Comparison of ENCODE assay signal across 28 mouse cellular contexts in genomic region chr1:61387587-61387986, GRCm38 (mm10).
DNase-seq lines count a peak whose midpoint lies in the region; ATAC-seq and TF ChIP-seq lines count a peak whose summit lies in the region.
"Had no signal": no experiment of that assay in that cellular context is flagged by ENCODE, and none has a peak within 500 bp of the region (broad histone marks: within the 10 kb centered on the region; RNA-seq: fewer than 3 reads in every experiment).

No protein-coding gene starts in this region.

- no peak for ATAC-seq in intestine, embryonic 14.5 days (replicated peaks; ENCODE audit: low FRiP score, low TSS enrichment, low read depth)
- ATAC-seq in intestine, embryonic 16.5 days = no peak
- no peak for ATAC-seq in lung, embryonic 16.5 days (ENCODE audit: low read depth)
- no peak for ATAC-seq in lung, postnatal 0 days
- ATAC-seq in stomach, postnatal 0 days (ENCODE audit: low FRiP score, low TSS enrichment) = no peak
- ATAC-seq: forebrain, embryonic 15.5 days; hindbrain, embryonic 16.5 days; Patski had no signal

- no peak overlapping the region for H3K4me3 ChIP-seq in intestine, embryonic 14.5 days (ENCODE audit: low read depth, low read length)
- H3K4me3 ChIP-seq in intestine, embryonic 16.5 days (ENCODE audit: low read length) = no peak overlapping the region
- no peak overlapping the region for H3K4me3 ChIP-seq in lung, embryonic 16.5 days (ENCODE audit: low read length)
- H3K4me3 ChIP-seq in lung, postnatal 0 days (ENCODE audit: low read depth, low read length) = no peak overlapping the region
- H3K4me3 ChIP-seq in stomach, postnatal 0 days (ENCODE audit: low read depth, low read length) = no peak overlapping the region
- H3K4me3 ChIP-seq: erythroblast, embryonic 14.5 days; forebrain, embryonic 12.5 days; forebrain, embryonic 15.5 days; heart, adult 2 months; heart, embryonic 10.5 days; heart, embryonic 13.5 days; hindbrain, embryonic 10.5 days; hindbrain, embryonic 13.5 days had no signal

- WGBS in intestine, embryonic 14.5 days = 33% methylated on average over 4 of the region's 4 CpGs
- 29% methylated on average over 4 of the region's 4 CpGs for WGBS in intestine, embryonic 16.5 days
- 37% methylated on average over 4 of the region's 4 CpGs for WGBS in lung, embryonic 16.5 days
- WGBS in lung, postnatal 0 days = 33% methylated on average over 4 of the region's 4 CpGs
- 30% methylated on average over 4 of the region's 4 CpGs for WGBS in stomach, postnatal 0 days

- DNase-seq in intestine, embryonic 14.5 days (ENCODE audit: low spot score) = no peak
- DNase-seq in lung, postnatal 0 days (ENCODE audit: low spot score) = no peak
- no peak for DNase-seq in stomach, postnatal 0 days (ENCODE audit: low spot score)
- no peak for DNase-seq in heart, postnatal 4 days
- DNase-seq: adrenal gland, postnatal 10 days; adrenal gland, postnatal 36 days; B cell, adult 2 months; cerebellum, adult 11 months; cerebellum, adult 2 months; cerebellum, adult 9-11 months; cerebellum, postnatal 25 days; embryo, embryonic 11 days; gastrocnemius, postnatal 36 days; heart, adult 2 months; kidney, adult 18-20 months had no signal

- H3K36me3 ChIP-seq in intestine, embryonic 14.5 days (ENCODE audit: control insufficient read depth, insufficient read depth, low read length) = no peaks in the 10 kb centered on the region
- H3K36me3 ChIP-seq in intestine, embryonic 16.5 days (ENCODE audit: control insufficient read depth, insufficient read depth, low read length) = no peaks in the 10 kb centered on the region
- no peaks in the 10 kb centered on the region for H3K36me3 ChIP-seq in lung, embryonic 16.5 days (ENCODE audit: control insufficient read depth, insufficient read depth, low read length)
- no peaks in the 10 kb centered on the region for H3K36me3 ChIP-seq in lung, postnatal 0 days (ENCODE audit: insufficient read depth, low read length)
- no peaks in the 10 kb centered on the region for H3K36me3 ChIP-seq in stomach, postnatal 0 days (ENCODE audit: control insufficient read depth, insufficient read depth, low read length)
- H3K36me3 ChIP-seq: forebrain, embryonic 12.5 days; forebrain, embryonic 15.5 days; G1E; heart, embryonic 10.5 days; heart, embryonic 13.5 days; hindbrain, embryonic 10.5 days; hindbrain, embryonic 13.5 days had no signal

- H3K9ac ChIP-seq in intestine, embryonic 14.5 days (ENCODE audit: low read length) = no peak overlapping the region
- H3K9ac ChIP-seq in intestine, embryonic 16.5 days (ENCODE audit: low read depth, low read length) = no peak overlapping the region
- no peak overlapping the region for H3K9ac ChIP-seq in lung, embryonic 16.5 days (ENCODE audit: low read length)
- H3K9ac ChIP-seq in lung, postnatal 0 days (replicated peaks; ENCODE audit: low read depth) = no peak overlapping the region
- no peak overlapping the region for H3K9ac ChIP-seq in stomach, postnatal 0 days (ENCODE audit: low read length)
- H3K9ac ChIP-seq: forebrain, embryonic 12.5 days; forebrain, embryonic 15.5 days; heart, embryonic 13.5 days; hindbrain, embryonic 13.5 days had no signal

- no peaks in the 10 kb centered on the region for H3K27me3 ChIP-seq in intestine, embryonic 14.5 days (replicated peaks; ENCODE audit: control insufficient read depth, insufficient read depth, low read length)
- H3K27me3 ChIP-seq in intestine, embryonic 16.5 days (replicated peaks; ENCODE audit: control insufficient read depth, insufficient read depth, low read length) = no peaks in the 10 kb centered on the region
- H3K27me3 ChIP-seq in lung, embryonic 16.5 days (ENCODE audit: control insufficient read depth, insufficient read depth, low read depth, low read length) = no peaks in the 10 kb centered on the region
- no peaks in the 10 kb centered on the region for H3K27me3 ChIP-seq in lung, postnatal 0 days (replicated peaks; ENCODE audit: insufficient read depth, low read length)
- no peaks in the 10 kb centered on the region for H3K27me3 ChIP-seq in stomach, postnatal 0 days (ENCODE audit: control insufficient read depth, insufficient read depth, low read length)
- H3K27me3 ChIP-seq: CH12.LX; forebrain, embryonic 12.5 days; forebrain, embryonic 15.5 days; heart, embryonic 13.5 days; hindbrain, embryonic 13.5 days had no signal

- no peak overlapping the region for H3K4me2 ChIP-seq in intestine, embryonic 14.5 days (ENCODE audit: low read length)
- no peak overlapping the region for H3K4me2 ChIP-seq in intestine, embryonic 16.5 days (ENCODE audit: low read depth, low read length)
- H3K4me2 ChIP-seq in lung, embryonic 16.5 days (ENCODE audit: low read depth, low read length) = no peak overlapping the region
- no peak overlapping the region for H3K4me2 ChIP-seq in lung, postnatal 0 days (replicated peaks; ENCODE audit: low read depth, low read length)
- no peak overlapping the region for H3K4me2 ChIP-seq in stomach, postnatal 0 days (replicated peaks; ENCODE audit: low read depth)
- H3K4me2 ChIP-seq: forebrain, embryonic 12.5 days; forebrain, embryonic 15.5 days; heart, embryonic 13.5 days; hindbrain, embryonic 13.5 days had no signal

- TF ChIP-seq EP300 in lung, postnatal 0 days (IDR thresholded peaks at IDR 0.05) = no peak
- no peak for TF ChIP-seq EP300 in stomach, postnatal 0 days (optimal IDR thresholded peaks at IDR 0.05)

- H3K27ac ChIP-seq in intestine, embryonic 14.5 days (ENCODE audit: low read depth) = peak overlapping the region; percentile 33; the same call in 1 of the 2 replicates
- H3K27ac ChIP-seq in intestine, embryonic 16.5 days (ENCODE audit: low read length) = no peak overlapping the region
- H3K27ac ChIP-seq in lung, embryonic 16.5 days (ENCODE audit: low read length) = 0 out of 2 replicates have a peak overlapping the region, but pooled peaks have one; percentile 24
- H3K27ac ChIP-seq in lung, postnatal 0 days (ENCODE audit: low read length) = no peak overlapping the region
- no peak overlapping the region for H3K27ac ChIP-seq in stomach, postnatal 0 days (replicated peaks)
- H3K27ac ChIP-seq: forebrain, embryonic 12.5 days; forebrain, embryonic 15.5 days; heart, adult 2 months; heart, embryonic 10.5 days; heart, embryonic 13.5 days; hindbrain, embryonic 10.5 days; hindbrain, embryonic 13.5 days had no signal

- no peaks in the 10 kb centered on the region for H3K9me3 ChIP-seq in intestine, embryonic 14.5 days (ENCODE audit: control insufficient read depth, low read length)
- H3K9me3 ChIP-seq in intestine, embryonic 16.5 days (ENCODE audit: control insufficient read depth, low read length) = no peaks in the 10 kb centered on the region
- H3K9me3 ChIP-seq in lung, embryonic 16.5 days (ENCODE audit: control insufficient read depth, low read length) = no peaks in the 10 kb centered on the region
- no peaks in the 10 kb centered on the region for H3K9me3 ChIP-seq in lung, postnatal 0 days (ENCODE audit: low read length)
- no peaks in the 10 kb centered on the region for H3K9me3 ChIP-seq in stomach, postnatal 0 days (ENCODE audit: control insufficient read depth, low read length)
- H3K9me3 ChIP-seq: forebrain, embryonic 12.5 days; forebrain, embryonic 15.5 days; G1E; heart, embryonic 10.5 days; heart, embryonic 13.5 days; hindbrain, embryonic 10.5 days; hindbrain, embryonic 13.5 days had no signal

- no peak for TF ChIP-seq CTCF in lung, postnatal 0 days (IDR thresholded peaks at IDR 0.05)
- TF ChIP-seq CTCF in stomach, postnatal 0 days (IDR thresholded peaks at IDR 0.05; ENCODE audit: low read depth) = 0 out of 2 replicates have a peak, but pooled peaks have one; percentile 2

- 0 out of 2 replicates have a peak, but pooled peaks cover 5% of the 10 kb centered on the region for H3K4me1 ChIP-seq in intestine, embryonic 14.5 days (replicated peaks; ENCODE audit: control insufficient read depth, insufficient read depth, low read length)
- H3K4me1 ChIP-seq in intestine, embryonic 16.5 days (ENCODE audit: control insufficient read depth, insufficient read depth, low read length) = no peaks in the 10 kb centered on the region
- no peaks in the 10 kb centered on the region for H3K4me1 ChIP-seq in lung, embryonic 16.5 days (replicated peaks; ENCODE audit: control insufficient read depth, insufficient read depth, low read length)
- no peaks in the 10 kb centered on the region for H3K4me1 ChIP-seq in lung, postnatal 0 days (ENCODE audit: insufficient read depth, low read depth, low read length)
- H3K4me1 ChIP-seq in stomach, postnatal 0 days (replicated peaks; ENCODE audit: control insufficient read depth, insufficient read depth) = no peaks in the 10 kb centered on the region
- H3K4me1 ChIP-seq: forebrain, embryonic 12.5 days; forebrain, embryonic 15.5 days; heart, embryonic 10.5 days; heart, embryonic 13.5 days; hindbrain, embryonic 10.5 days; hindbrain, embryonic 13.5 days had no signal

Comparison
In these comparisons a context has a peak if more than half of its experiments do, and no peak if none do; other contexts are left out.
1. H3K27ac ChIP-seq: peak in intestine, embryonic 14.5 days (single experiment) and lung, embryonic 16.5 days (single experiment); none in intestine, embryonic 16.5 days (single experiment), lung, postnatal 0 days (single experiment) and stomach, postnatal 0 days (single experiment).